Mouse (Mus musculus): Measurements from ENCODE around the gene Fam151a. TPM values are rescaled to one million over a fixed set of nuclear protein-coding genes. Genes with fewer than 3 reads are reported as not detected.
"Not testable (repeated sequence)": the region's sequence is repeated elsewhere in the genome, so short reads cannot be mapped to it uniquely, and the experiment has no call there.

The Fam151a gene
- polyA plus RNA-seq, 1 experiment, result not detected

- peak overlapping the region; percentile 72 for H3K27ac ChIP-seq (ENCODE audit: insufficient read depth, low read depth, low read length)
- H3K4me1 ChIP-seq (ENCODE audit: control insufficient read depth, insufficient read depth, low read length), result peaks cover 43% of the 10 kb centered on the region
- H3K4me3 ChIP-seq (ENCODE audit: insufficient read depth, low read depth, low read length), result no peak overlapping the region
- 19% methylated on average over 3 of the region's 5 CpGs for WGBS
- TF ChIP-seq POLR2A (IDR thresholded peaks at IDR 0.05; ENCODE audit: insufficient read depth, low read depth, low read length), result no peak
- TF ChIP-seq CTCF (IDR thresholded peaks at IDR 0.05; ENCODE audit: insufficient read depth, low read depth, low read length), result no peak
Observed at GRCm38 (mm10) chr4:106785753-106786540, 52.3 kb downstream of the Fam151a start.

- Histone ChIP-seq H3K27ac (ENCODE audit: insufficient read depth, low read depth, low read length) (0 out of 2 replicates have a peak overlapping the region, but pooled peaks have one; percentile 22), H3K4me1 (ENCODE audit: control insufficient read depth, insufficient read depth, low read length) (peaks cover 43% of the 10 kb centered on the region), H3K4me3 (ENCODE audit: insufficient read depth, low read depth, low read length) (no peak overlapping the region)
- 46% methylated on average over 7 of the region's 7 CpGs for WGBS
- TF ChIP-seq CTCF (IDR thresholded peaks at IDR 0.05; ENCODE audit: insufficient read depth, low read depth, low read length) (no peak), POLR2A (IDR thresholded peaks at IDR 0.05; ENCODE audit: insufficient read depth, low read depth, low read length) (no peak)
Observed at GRCm38 (mm10) chr4:106787830-106788229, 54.1 kb downstream of the Fam151a start.

GRCm38 (mm10) chr4:106788627-106789026, 54.9 kb downstream of the Fam151a start:
- 85% methylated on average over 11 of the region's 11 CpGs for WGBS
- H3K27ac ChIP-seq (ENCODE audit: insufficient read depth, low read depth, low read length), result no peak overlapping the region
- H3K4me1 ChIP-seq (ENCODE audit: control insufficient read depth, insufficient read depth, low read length), result peaks cover 40% of the 10 kb centered on the region
- TF ChIP-seq CTCF (IDR thresholded peaks at IDR 0.05; ENCODE audit: insufficient read depth, low read depth, low read length), result no peak
- no peak overlapping the region for H3K4me3 ChIP-seq (ENCODE audit: insufficient read depth, low read depth, low read length)

- Histone ChIP-seq H3K4me1 (ENCODE audit: control insufficient read depth, insufficient read depth, low read length) (peaks cover 40% of the 10 kb centered on the region), H3K4me3 (ENCODE audit: insufficient read depth, low read depth, low read length) (no peak overlapping the region), H3K27ac (ENCODE audit: insufficient read depth, low read depth, low read length) (no peak overlapping the region)
- TF ChIP-seq CTCF (IDR thresholded peaks at IDR 0.05; ENCODE audit: insufficient read depth, low read depth, low read length), result no peak
- no peak for TF ChIP-seq POLR2A (IDR thresholded peaks at IDR 0.05; ENCODE audit: insufficient read depth, low read depth, low read length)
- WGBS, result 25% methylated on average over 9 of the region's 9 CpGs
Observed at GRCm38 (mm10) chr4:106789705-106790104, 56.0 kb downstream of the Fam151a start.

- WGBS, result 79% methylated on average over 5 of the region's 5 CpGs
- H3K27ac ChIP-seq (ENCODE audit: insufficient read depth, low read depth, low read length), result not testable (repeated sequence)
Observed at GRCm38 (mm10) chr4:106790218-106790617, 56.5 kb downstream of the Fam151a start.

GRCm38 (mm10) chr4:106790938-106791337, 57.2 kb downstream of the Fam151a start:
- TF ChIP-seq POLR2A (IDR thresholded peaks at IDR 0.05; ENCODE audit: insufficient read depth, low read depth, low read length), result no peak
- no peak for TF ChIP-seq CTCF (IDR thresholded peaks at IDR 0.05; ENCODE audit: insufficient read depth, low read depth, low read length)
- no peak overlapping the region for H3K27ac ChIP-seq (ENCODE audit: insufficient read depth, low read depth, low read length)
- 100% methylated on average over 1 of the region's 1 CpGs for whole genome bisulfite sequencing
- H3K4me3 ChIP-seq (ENCODE audit: insufficient read depth, low read depth, low read length), result no peak overlapping the region
- H3K4me1 ChIP-seq (ENCODE audit: control insufficient read depth, insufficient read depth, low read length), result peaks cover 32% of the 10 kb centered on the region

More at GRCm38 (mm10) chr4:106790218-106790617, 56.5 kb downstream of the Fam151a start:
- not testable (repeated sequence) for H3K4me3 ChIP-seq (ENCODE audit: insufficient read depth, low read depth, low read length)
- H3K4me1 ChIP-seq (ENCODE audit: control insufficient read depth, insufficient read depth, low read length), result peaks cover 38% of the 10 kb centered on the region

- no peak overlapping the region for H3K4me3 ChIP-seq (ENCODE audit: insufficient read depth, low read depth, low read length)
- no peak overlapping the region for H3K27ac ChIP-seq (ENCODE audit: insufficient read depth, low read depth, low read length)
- TF ChIP-seq POLR2A (IDR thresholded peaks at IDR 0.05; ENCODE audit: insufficient read depth, low read depth, low read length) (no peak), CTCF (IDR thresholded peaks at IDR 0.05; ENCODE audit: insufficient read depth, low read depth, low read length) (no peak)
- peaks cover 21% of the 10 kb centered on the region for H3K4me1 ChIP-seq (ENCODE audit: control insufficient read depth, insufficient read depth, low read length)
Observed at GRCm38 (mm10) chr4:106792276-106792675, 58.6 kb downstream of the Fam151a start.

- not testable (repeated sequence) for H3K27ac ChIP-seq (ENCODE audit: insufficient read depth, low read depth, low read length); H3K4me3 ChIP-seq (ENCODE audit: insufficient read depth, low read depth, low read length); H3K4me1 ChIP-seq (ENCODE audit: control insufficient read depth, insufficient read depth, low read length)
- 95% methylated on average over 9 of the region's 9 CpGs for WGBS
Observed at GRCm38 (mm10) chr4:106793826-106794225, 60.1 kb downstream of the Fam151a start.

- TF ChIP-seq CTCF (IDR thresholded peaks at IDR 0.05; ENCODE audit: insufficient read depth, low read depth, low read length), result no peak
- no peak for TF ChIP-seq POLR2A (IDR thresholded peaks at IDR 0.05; ENCODE audit: insufficient read depth, low read depth, low read length)
Observed at GRCm38 (mm10) chr4:106794247-106794646, 60.6 kb downstream of the Fam151a start.

GRCm38 (mm10) chr4:106795289-106795688, 61.6 kb downstream of the Fam151a start:
- TF ChIP-seq POLR2A (IDR thresholded peaks at IDR 0.05; ENCODE audit: insufficient read depth, low read depth, low read length) (no peak), CTCF (IDR thresholded peaks at IDR 0.05; ENCODE audit: insufficient read depth, low read depth, low read length) (no peak)
- Histone ChIP-seq H3K4me3 (ENCODE audit: insufficient read depth, low read depth, low read length) (no peak overlapping the region), H3K4me1 (ENCODE audit: control insufficient read depth, insufficient read depth, low read length) (peaks cover 6% of the 10 kb centered on the region; the same call in 1 of the 2 replicates), H3K27ac (ENCODE audit: insufficient read depth, low read depth, low read length) (no peak overlapping the region)
- 94% methylated on average over 2 of the region's 2 CpGs for WGBS

More at GRCm38 (mm10) chr4:106794247-106794646, 60.6 kb downstream of the Fam151a start:
- 95% methylated on average over 7 of the region's 7 CpGs for WGBS
- H3K4me3 ChIP-seq (ENCODE audit: insufficient read depth, low read depth, low read length), result no peak overlapping the region
- no peak overlapping the region for H3K27ac ChIP-seq (ENCODE audit: insufficient read depth, low read depth, low read length)
- peaks cover 5% of the 10 kb centered on the region for H3K4me1 ChIP-seq (ENCODE audit: control insufficient read depth, insufficient read depth, low read length)

Other genes with a start within 250 kb of the Fam151a start
- gene Bsnd, start 241.6 kb upstream of the Fam151a start, polyA plus RNA-seq (2012; ENCODE audit: insufficient read depth, insufficient read length, low replicate concordance, missing spikeins), result not detected in 2 replicates
- gene Dhcr24, start 172.9 kb upstream of the Fam151a start, polyA plus RNA-seq (2012; ENCODE audit: insufficient read depth, insufficient read length, low replicate concordance, missing spikeins), result not detected in 2 replicates
- gene Lexm, start 116.6 kb upstream of the Fam151a start, polyA plus RNA-seq (2012; ENCODE audit: insufficient read depth, insufficient read length, low replicate concordance, missing spikeins), result not detected in 2 replicates
- not detected in 2 replicates for gene Ttc22, start 111.5 kb upstream of the Fam151a start, polyA plus RNA-seq (2012; ENCODE audit: insufficient read depth, insufficient read length, low replicate concordance, missing spikeins)
- not detected in 2 replicates for gene Pars2, start 82.8 kb upstream of the Fam151a start, polyA plus RNA-seq (2012; ENCODE audit: insufficient read depth, insufficient read length, low replicate concordance, missing spikeins)
- not detected in 2 replicates for gene Ttc4, start 54.9 kb upstream of the Fam151a start, polyA plus RNA-seq (2012; ENCODE audit: insufficient read depth, insufficient read length, low replicate concordance, missing spikeins)
- not detected in 2 replicates for gene Mroh7, start 3.0 kb upstream of the Fam151a start, polyA plus RNA-seq (2012; ENCODE audit: insufficient read depth, insufficient read length, low replicate concordance, missing spikeins)
- not detected in 2 replicates for gene Acot11, start 71.1 kb downstream of the Fam151a start, polyA plus RNA-seq (2012; ENCODE audit: insufficient read depth, insufficient read length, low replicate concordance, missing spikeins)
- not detected in 2 replicates for gene Ssbp3, start 176.8 kb downstream of the Fam151a start, polyA plus RNA-seq (2012; ENCODE audit: insufficient read depth, insufficient read length, low replicate concordance, missing spikeins)

All from olfactory bulb, adult 2 months (tissue).